Mouse (Mus musculus) liver, embryonic 15.5 days (tissue): Measurements from ENCODE around the gene Sf3a1. TPM values are rescaled to one million over a fixed set of nuclear protein-coding genes. Genes with fewer than 3 reads are reported as not detected.
"Not testable (repeated sequence)": the region's sequence is repeated elsewhere in the genome, so short reads cannot be mapped to it uniquely, and the experiment has no call there.

Experiments
- ATAC-seq: fragments of 200-750 bp; cut with Nextera tagmentation; 2 replicates; pipeline ENCODE4 v1.8.0; 2017; ENCODE audit warnings: moderate number of reproducible peaks, mild to moderate bottlenecking, moderate library complexity; ENCODE audit not compliant: insufficient read depth
- H3K27ac ChIP-seq: fragments of 300-500 bp; sonication (generic); replicated peaks from 2 replicates; pipeline ENCODE4 v1.5.1; 2015; ENCODE audit warnings: mild to moderate bottlenecking, inconsistent platforms
- H3K27me3 ChIP-seq: fragments of 300-500 bp; sonication (generic); 2 replicates; pipeline ENCODE4 v1.6.1; 2015; ENCODE audit warnings: mild to moderate bottlenecking, inconsistent platforms
- H3K36me3 ChIP-seq: fragments of 300-500 bp; sonication (generic); replicated peaks from 2 replicates; pipeline ENCODE4 v1.6.1; 2015; ENCODE audit warnings: moderate library complexity, mild to moderate bottlenecking, inconsistent platforms
- H3K4me1 ChIP-seq: fragments of 300-500 bp; sonication (generic); replicated peaks from 2 replicates; pipeline ENCODE4 v1.6.1; 2015; ENCODE audit warnings: inconsistent platforms
- H3K4me2 ChIP-seq: fragments of 300-500 bp; sonication (generic); 2 replicates; pipeline ENCODE4 v1.6.1; 2015; ENCODE audit warnings: moderate library complexity, mild to moderate bottlenecking, inconsistent platforms
- H3K4me3 ChIP-seq: fragments of 300-500 bp; sonication (generic); replicated peaks from 2 replicates; pipeline ENCODE4 v1.5.1; 2015; ENCODE audit warnings: mild to moderate bottlenecking, inconsistent platforms
- H3K9ac ChIP-seq: fragments of 300-500 bp; sonication (generic); 2 replicates; pipeline ENCODE4 v1.6.1; 2015; ENCODE audit warnings: moderate library complexity, mild to moderate bottlenecking, inconsistent platforms
- H3K9me3 ChIP-seq: fragments of 300-500 bp; sonication (generic); replicated peaks from 2 replicates; pipeline ENCODE4 v1.6.1; 2016; ENCODE audit warnings: inconsistent platforms
- WGBS: fragments of 180-500 bp; shearing (Covaris S2); methylation state at CpG from one replicate; pipeline ENCODE4 v1.1.7; 2015; ENCODE audit warnings: mixed read lengths; ENCODE audit not compliant: insufficient replicate concordance; 5-methylcytosine and 5-hydroxymethylcytosine counted together
- polyA plus RNA-seq: library from polyadenylated mRNA; unstranded; fragments of >200 nt; fragmentation: Nextera tagmentation; extraction: Ambion mirVana; gene quantifications from 2 replicates; pipeline ENCODE4 v1.2.1, GENCODE M21; 2015

Gene Sf3a1
- polyA plus RNA-seq, 1 experiment from 2014 or later = 19.3 TPM

- H3K9ac ChIP-seq = no peak overlapping the region
Observed at GRCm38 (mm10) chr11:4119635-4120034, 40.5 kb upstream of the Sf3a1 start.

GRCm38 (mm10) chr11:4121691-4122090, 38.5 kb upstream of the Sf3a1 start:
- peaks cover 45% of the 10 kb centered on the region for H3K4me1 ChIP-seq

More at GRCm38 (mm10) chr11:4119635-4120034, 40.5 kb upstream of the Sf3a1 start:
- peaks cover 51% of the 10 kb centered on the region for H3K27me3 ChIP-seq
- H3K4me3 ChIP-seq = no peak overlapping the region
- H3K36me3 ChIP-seq = no peaks in the 10 kb centered on the region
- 16% methylated on average over 5 of the region's 5 CpGs for WGBS
- no peak overlapping the region for H3K4me2 ChIP-seq
- H3K4me1 ChIP-seq = peaks cover 53% of the 10 kb centered on the region
- no peaks in the 10 kb centered on the region for H3K9me3 ChIP-seq
- no peak for ATAC-seq
- H3K27ac ChIP-seq = no peak overlapping the region

GRCm38 (mm10) chr11:4122226-4122625, 37.9 kb upstream of the Sf3a1 start:
- Histone ChIP-seq H3K4me3 (no peak overlapping the region), H3K36me3 (no peaks in the 10 kb centered on the region), H3K9ac (no peak overlapping the region), H3K27ac (no peak overlapping the region), H3K27me3 (peaks cover 44% of the 10 kb centered on the region), H3K4me2 (no peak overlapping the region), H3K9me3 (no peaks in the 10 kb centered on the region), H3K4me1 (peaks cover 40% of the 10 kb centered on the region)
- 54% methylated on average over 5 of the region's 5 CpGs for WGBS
- ATAC-seq = no peak

More at GRCm38 (mm10) chr11:4121691-4122090, 38.5 kb upstream of the Sf3a1 start:
- no peaks in the 10 kb centered on the region for H3K9me3 ChIP-seq
- WGBS = 67% methylated on average over 3 of the region's 3 CpGs
- H3K9ac ChIP-seq = no peak overlapping the region
- ATAC-seq = no peak
- H3K36me3 ChIP-seq = no peaks in the 10 kb centered on the region
- no peak overlapping the region for H3K4me3 ChIP-seq
- H3K27me3 ChIP-seq = peaks cover 50% of the 10 kb centered on the region
- no peak overlapping the region for H3K4me2 ChIP-seq
- no peak overlapping the region for H3K27ac ChIP-seq

- 38% methylated on average over 10 of the region's 10 CpGs for WGBS
- Histone ChIP-seq H3K36me3 (no peaks in the 10 kb centered on the region), H3K4me1 (peaks cover 39% of the 10 kb centered on the region), H3K27ac (peak within 1 kb of the TSS; percentile 24; the same call in 1 of the 2 replicates), H3K4me2 (peak within 1 kb of the TSS; percentile 31), H3K27me3 (peaks cover 37% of the 10 kb centered on the region), H3K9me3 (no peaks in the 10 kb centered on the region), H3K4me3 (0 out of 2 replicates have a peak within 1 kb of the TSS, but pooled peaks have one; percentile 0), H3K9ac (0 out of 2 replicates have a peak within 1 kb of the TSS, but pooled peaks have one; percentile 6)
- ATAC-seq = no peak
Observed at GRCm38 (mm10) chr11:4122742-4123579, 37.2 kb upstream of the Sf3a1 start, which contains the start of gene Sec14l2. Gene Sec14l2, minus strand, starts transcription at chr11:4123415.

GRCm38 (mm10) chr11:4123922-4124321, 36.2 kb upstream of the Sf3a1 start:
- Histone ChIP-seq H3K9ac (no peak overlapping the region), H3K4me2 (0 out of 2 replicates have a peak overlapping the region, but pooled peaks have one; percentile 31)

GRCm38 (mm10) chr11:4127059-4127458, 33.1 kb upstream of the Sf3a1 start:
- Histone ChIP-seq H3K9ac (no peak overlapping the region), H3K36me3 (no peaks in the 10 kb centered on the region), H3K4me2 (no peak overlapping the region), H3K9me3 (no peaks in the 10 kb centered on the region), H3K27me3 (no peaks in the 10 kb centered on the region), H3K4me3 (no peak overlapping the region), H3K4me1 (peaks cover 38% of the 10 kb centered on the region), H3K27ac (no peak overlapping the region)
- no peak for ATAC-seq
- 59% methylated on average over 1 of the region's 1 CpGs for WGBS

More at GRCm38 (mm10) chr11:4123922-4124321, 36.2 kb upstream of the Sf3a1 start:
- no peak overlapping the region; the same call in 1 of the 2 replicates for H3K27ac ChIP-seq
- WGBS = 36% methylated on average over 5 of the region's 5 CpGs
- no peaks in the 10 kb centered on the region for H3K9me3 ChIP-seq
- H3K27me3 ChIP-seq = peaks cover 27% of the 10 kb centered on the region
- ATAC-seq = no peak
- H3K36me3 ChIP-seq = no peaks in the 10 kb centered on the region
- no peak overlapping the region for H3K4me3 ChIP-seq
- peaks cover 31% of the 10 kb centered on the region for H3K4me1 ChIP-seq

- not testable (repeated sequence) for H3K9ac ChIP-seq, H3K4me2 ChIP-seq, H3K36me3 ChIP-seq, H3K4me3 ChIP-seq, H3K27me3 ChIP-seq, H3K9me3 ChIP-seq, H3K27ac ChIP-seq
- 39% methylated on average over 4 of the region's 4 CpGs for WGBS
- H3K4me1 ChIP-seq = peaks cover 27% of the 10 kb centered on the region
- peak; percentile 68 for ATAC-seq
Observed at GRCm38 (mm10) chr11:4128461-4128860, 31.7 kb upstream of the Sf3a1 start.

- H3K9me3 ChIP-seq = 0 out of 2 replicates have a peak, but pooled peaks cover 5% of the 10 kb centered on the region
- ATAC-seq = no peak
- no peak overlapping the region for H3K4me2 ChIP-seq
- no peak overlapping the region for H3K27ac ChIP-seq
- no peak overlapping the region for H3K9ac ChIP-seq
- H3K27me3 ChIP-seq = 0 out of 2 replicates have a peak, but pooled peaks cover 4% of the 10 kb centered on the region
- 49% methylated on average over 3 of the region's 3 CpGs for WGBS
- 0 out of 2 replicates have a peak, but pooled peaks cover 2% of the 10 kb centered on the region for H3K36me3 ChIP-seq
- no peak overlapping the region for H3K4me3 ChIP-seq
- H3K4me1 ChIP-seq = peaks cover 36% of the 10 kb centered on the region
Observed at GRCm38 (mm10) chr11:4133450-4133849, 26.7 kb upstream of the Sf3a1 start.

GRCm38 (mm10) chr11:4134400-4134799, 25.8 kb upstream of the Sf3a1 start:
- ATAC-seq = no peak
- no peak overlapping the region for H3K27ac ChIP-seq
- H3K9me3 ChIP-seq = 0 out of 2 replicates have a peak, but pooled peaks cover 5% of the 10 kb centered on the region
- peaks cover 36% of the 10 kb centered on the region for H3K4me1 ChIP-seq
- peak overlapping the region; percentile 93 for H3K4me2 ChIP-seq
- no peak overlapping the region for H3K9ac ChIP-seq
- 0 out of 2 replicates have a peak, but pooled peaks cover 4% of the 10 kb centered on the region for H3K27me3 ChIP-seq
- WGBS = 50% methylated on average over 6 of the region's 6 CpGs
- H3K4me3 ChIP-seq = peak overlapping the region; percentile 91
- 0 out of 2 replicates have a peak, but pooled peaks cover 4% of the 10 kb centered on the region for H3K36me3 ChIP-seq

GRCm38 (mm10) chr11:4134986-4135935, 24.9 kb upstream of the Sf3a1 start, which contains the start of gene Rnf215:
Gene Rnf215, plus strand, starts transcription at chr11:4135202.
- H3K9me3 ChIP-seq = 0 out of 2 replicates have a peak, but pooled peaks cover 5% of the 10 kb centered on the region
- H3K4me2 ChIP-seq = peak within 1 kb of the TSS; percentile 93
- 2% methylated on average over 64 of the region's 66 CpGs for WGBS
- peak; percentile 95 for ATAC-seq
- H3K9ac ChIP-seq = peak within 1 kb of the TSS; percentile 94
- peaks cover 34% of the 10 kb centered on the region for H3K4me1 ChIP-seq
- H3K4me3 ChIP-seq = peak within 1 kb of the TSS; percentile 91
- H3K27me3 ChIP-seq = 0 out of 2 replicates have a peak, but pooled peaks cover 4% of the 10 kb centered on the region
- peak within 1 kb of the TSS; percentile 86 for H3K27ac ChIP-seq
- 0 out of 2 replicates have a peak, but pooled peaks cover 9% of the 10 kb centered on the region for H3K36me3 ChIP-seq
